Mouse (Mus musculus) lung, adult 2 months (tissue): ENCODE results near the gene Ahrr.

ENCODE experiments used
- CTCF ChIP-seq: fragments of 200-500 bp; IDR thresholded peaks from 2 replicates; pipeline ENCODE4 v1.5.1; 2011; ENCODE audit warnings: mild to moderate bottlenecking, low read length, control low read depth; ENCODE audit not compliant: insufficient read depth
- POLR2A ChIP-seq: fragments of 200-500 bp; IDR thresholded peaks from 2 replicates; pipeline ENCODE4 v1.6.1; 2011; ENCODE audit warnings: low read depth, mild to moderate bottlenecking, control low read depth, low read length, borderline replicate concordance; ENCODE audit errors: extremely low read depth

- TF ChIP-seq POLR2A (no peak), CTCF (no peak)
Measured at GRCm38 (mm10) chr13:74246494-74246893, 45.6 kb downstream of the Ahrr start.
